In genomic region chr16:10842282-10842855, GRCm38 (mm10) we compare ENCODE assay signal across 22 mouse cellular contexts. TPM values are rescaled to one million over a fixed set of nuclear protein-coding genes. Genes with fewer than 3 reads are reported as not detected.
DNase-seq lines count a peak whose midpoint lies in the region; ATAC-seq and TF ChIP-seq lines count a peak whose summit lies in the region.
"Had no signal": no experiment of that assay in that cellular context is flagged by ENCODE, and none has a peak within 500 bp of the region (broad histone marks: within the 10 kb centered on the region; RNA-seq: fewer than 3 reads in every experiment).

No protein-coding gene starts in this region.

- H3K27ac ChIP-seq in stomach, postnatal 0 days (replicated peaks): no peak overlapping the region
- H3K27ac ChIP-seq in neural tube, embryonic 15.5 days (replicated peaks): no peak overlapping the region
- H3K27ac ChIP-seq: liver, embryonic 12.5 days; midbrain, embryonic 10.5 days had no signal

- no peak for TF ChIP-seq EP300 in stomach, postnatal 0 days (optimal IDR thresholded peaks at IDR 0.05)

- no peak overlapping the region for H3K4me3 ChIP-seq in stomach, postnatal 0 days (ENCODE audit: low read depth, low read length)
- no peak overlapping the region for H3K4me3 ChIP-seq in neural tube, embryonic 15.5 days (replicated peaks)
- H3K4me3 ChIP-seq: liver, embryonic 12.5 days; midbrain, embryonic 10.5 days; myocyte had no signal

- peak; percentile 55 for DNase-seq in gastrocnemius, postnatal 25 days
- DNase-seq in gastrocnemius, postnatal 10 days: no peak
- peak; percentile 54 for DNase-seq in CD4-positive, CD25-positive, alpha-beta regulatory T cell, adult 2 months (ENCODE audit: low read depth, low spot score)
- DNase-seq in NIH3T3 (ENCODE audit: low read depth): peak; percentile 49
- peak; percentile 52 for DNase-seq in kidney, postnatal 10 days
- no peak for DNase-seq in stomach, postnatal 0 days (ENCODE audit: low spot score)
- no peak for DNase-seq in spleen, postnatal 36 days (ENCODE audit: low spot score in 2 of 2)
- DNase-seq: heart, postnatal 4 days; thymus, postnatal 4 days had no signal

- peaks cover 11% of the 10 kb centered on the region for H3K4me1 ChIP-seq in stomach, postnatal 0 days (replicated peaks; ENCODE audit: control insufficient read depth, insufficient read depth)
- peaks cover 14% of the 10 kb centered on the region for H3K4me1 ChIP-seq in neural tube, embryonic 15.5 days

- 63% methylated on average over 4 of the region's 4 CpGs for WGBS in stomach, postnatal 0 days
- WGBS in neural tube, embryonic 15.5 days: 59% methylated on average over 4 of the region's 4 CpGs

- no peaks in the 10 kb centered on the region for H3K27me3 ChIP-seq in stomach, postnatal 0 days (ENCODE audit: control insufficient read depth, insufficient read depth, low read length)
- H3K27me3 ChIP-seq in neural tube, embryonic 15.5 days (replicated peaks): no peaks in the 10 kb centered on the region

- H3K4me2 ChIP-seq in stomach, postnatal 0 days (replicated peaks; ENCODE audit: low read depth): no peak overlapping the region
- no peak overlapping the region for H3K4me2 ChIP-seq in neural tube, embryonic 15.5 days
- H3K4me2 ChIP-seq: heart, embryonic 11.5 days; liver, embryonic 12.5 days had no signal

- H3K36me3 ChIP-seq in stomach, postnatal 0 days (ENCODE audit: control insufficient read depth, insufficient read depth, low read length): no peaks in the 10 kb centered on the region
- H3K36me3 ChIP-seq in neural tube, embryonic 15.5 days: no peaks in the 10 kb centered on the region

- no peak for TF ChIP-seq CTCF in stomach, postnatal 0 days (IDR thresholded peaks at IDR 0.05; ENCODE audit: low read depth)

- no peak for ATAC-seq in stomach, postnatal 0 days (ENCODE audit: low FRiP score, low TSS enrichment)
- ATAC-seq in neural tube, embryonic 15.5 days (ENCODE audit: low FRiP score): no peak
- ATAC-seq: inflammation-experienced regulatory T-cells, adult 6 months; liver, embryonic 12.5 days; lung, postnatal 0 days had no signal

- H3K9me3 ChIP-seq in stomach, postnatal 0 days (ENCODE audit: control insufficient read depth, low read length): no peaks in the 10 kb centered on the region
- no peaks in the 10 kb centered on the region for H3K9me3 ChIP-seq in neural tube, embryonic 15.5 days (replicated peaks)
- H3K9me3 ChIP-seq: liver, embryonic 12.5 days; midbrain, embryonic 10.5 days had no signal

- no peak overlapping the region for H3K9ac ChIP-seq in stomach, postnatal 0 days (ENCODE audit: low read length)
- no peak overlapping the region for H3K9ac ChIP-seq in neural tube, embryonic 15.5 days (replicated peaks)
- H3K9ac ChIP-seq: liver, embryonic 12.5 days had no signal

RNA-seq across cellular contexts. Expression of gene Rmi2, which starts 7.5 kb away (rescaled TPM):
- total RNA-seq in gastrocnemius, postnatal 25 days (2021): 1 to 10 TPM; 2.8 to 3.5 TPM
- 1 to 10 TPM; 1.6 TPM for total RNA-seq in gastrocnemius, postnatal 10 days (2021)
- 0.76 and 1.1 TPM in 2 replicates for polyA plus RNA-seq in stomach, postnatal 0 days (2015; fragmentation: Nextera tagmentation; extraction: Ambion mirVana)
- polyA plus RNA-seq in neural tube, embryonic 15.5 days (2015; fragmentation: Nextera tagmentation; extraction: Ambion mirVana): 0.37 and 1.7 TPM in 2 replicates

RNA-seq across cellular contexts. Expression of gene Gm11172, which starts 29.7 kb away (rescaled TPM):
- not detected for total RNA-seq in gastrocnemius, postnatal 25 days (2021)
- total RNA-seq in gastrocnemius, postnatal 10 days (2021): not detected
- not detected in 2 replicates for polyA plus RNA-seq in stomach, postnatal 0 days (2015; fragmentation: Nextera tagmentation; extraction: Ambion mirVana)
- not detected in 2 replicates for polyA plus RNA-seq in neural tube, embryonic 15.5 days (2015; fragmentation: Nextera tagmentation; extraction: Ambion mirVana)
- total RNA-seq: common myeloid progenitor, adult 5-6 weeks; heart, postnatal 4 days; left cerebral cortex, postnatal 10 days had no signal
- polyA plus RNA-seq: embryonic facial prominence, embryonic 14.5 days; forebrain, embryonic 11.5 days; heart, embryonic 11.5 days; inflammation-experienced regulatory T-cells, adult 6 months; liver, embryonic 12.5 days; lung, postnatal 0 days; midbrain, embryonic 10.5 days; myocyte; small intestine, adult 2 months; stomach, embryonic 16.5 days had no signal

RNA-seq across cellular contexts. Expression of gene Prm1, which starts 36.7 kb away (rescaled TPM):
- not detected for total RNA-seq in gastrocnemius, postnatal 25 days (2021)
- not detected for total RNA-seq in gastrocnemius, postnatal 10 days (2021)
- polyA plus RNA-seq in stomach, postnatal 0 days (2015; fragmentation: Nextera tagmentation; extraction: Ambion mirVana): 0.23 TPM in 1 of 2 replicates, not detected in the other
- 0.50 and 0.89 TPM in 2 replicates for polyA plus RNA-seq in neural tube, embryonic 15.5 days (2015; fragmentation: Nextera tagmentation; extraction: Ambion mirVana)
- total RNA-seq: common myeloid progenitor, adult 5-6 weeks; heart, postnatal 4 days; left cerebral cortex, postnatal 10 days had no signal
- polyA plus RNA-seq: embryonic facial prominence, embryonic 14.5 days; forebrain, embryonic 11.5 days; heart, embryonic 11.5 days; liver, embryonic 12.5 days; lung, postnatal 0 days; midbrain, embryonic 10.5 days; myocyte; small intestine, adult 2 months; stomach, embryonic 16.5 days had no signal

RNA-seq across cellular contexts. Expression of gene Prm2, which starts 46.4 kb away (rescaled TPM):
- total RNA-seq in gastrocnemius, postnatal 25 days (2021): not detected
- not detected for total RNA-seq in gastrocnemius, postnatal 10 days (2021)
- not detected in 2 replicates for polyA plus RNA-seq in stomach, postnatal 0 days (2015; fragmentation: Nextera tagmentation; extraction: Ambion mirVana)
- polyA plus RNA-seq in neural tube, embryonic 15.5 days (2015; fragmentation: Nextera tagmentation; extraction: Ambion mirVana): not detected in 2 replicates
- total RNA-seq: common myeloid progenitor, adult 5-6 weeks; heart, postnatal 4 days; left cerebral cortex, postnatal 10 days had no signal
- polyA plus RNA-seq: embryonic facial prominence, embryonic 14.5 days; forebrain, embryonic 11.5 days; heart, embryonic 11.5 days; inflammation-experienced regulatory T-cells, adult 6 months; liver, embryonic 12.5 days; lung, postnatal 0 days; midbrain, embryonic 10.5 days; myocyte; small intestine, adult 2 months; stomach, embryonic 16.5 days had no signal

RNA-seq across cellular contexts. Expression of gene Prm3, which starts 51.7 kb away (rescaled TPM):
- not detected for total RNA-seq in gastrocnemius, postnatal 25 days (2021)
- not detected for total RNA-seq in gastrocnemius, postnatal 10 days (2021)
- not detected in 2 replicates for polyA plus RNA-seq in stomach, postnatal 0 days (2015; fragmentation: Nextera tagmentation; extraction: Ambion mirVana)
- not detected in 2 replicates for polyA plus RNA-seq in neural tube, embryonic 15.5 days (2015; fragmentation: Nextera tagmentation; extraction: Ambion mirVana)
- total RNA-seq: common myeloid progenitor, adult 5-6 weeks; heart, postnatal 4 days; left cerebral cortex, postnatal 10 days had no signal
- polyA plus RNA-seq: embryonic facial prominence, embryonic 14.5 days; forebrain, embryonic 11.5 days; heart, embryonic 11.5 days; inflammation-experienced regulatory T-cells, adult 6 months; liver, embryonic 12.5 days; lung, postnatal 0 days; midbrain, embryonic 10.5 days; myocyte; small intestine, adult 2 months; stomach, embryonic 16.5 days had no signal

Comparison
In these comparisons a context has a peak if more than half of its experiments do, and no peak if none do; other contexts are left out.
1. DNase-seq: peak in gastrocnemius, postnatal 25 days (single experiment), CD4-positive, CD25-positive, alpha-beta regulatory T cell, adult 2 months (single experiment), NIH3T3 (single experiment) and kidney, postnatal 10 days (single experiment); none in gastrocnemius, postnatal 10 days (single experiment), stomach, postnatal 0 days (single experiment) and spleen, postnatal 36 days (0 of 2).